Mouse (Mus musculus) Patski (cell line): Measurements from ENCODE around the gene Gle1. TPM values are rescaled to one million over a fixed set of nuclear protein-coding genes. Genes with fewer than 3 reads are reported as not detected.

Experiments used
- ATAC-seq: fragments of 100-300 bp; one replicate; pipeline ENCODE4 v1.8.0; 2021
- CTCF ChIA-PET: fragments of 350-600 bp; sonication (Branson Sonifier 250); formaldehyde crosslinking; loops from one replicate; lab custom pipeline; 2022; ENCODE audit warnings: inconsistent platforms; lab: Charles Lee
- POLR2A ChIA-PET: fragments of 350-600 bp; sonication (Branson Sonifier 250); formaldehyde crosslinking; loops from one replicate; lab custom pipeline; 2022; ENCODE audit warnings: antibody characterized with exemption, inconsistent platforms; lab: Charles Lee
- DNase-seq: peaks from one replicate; pipeline ENCODE4 v3.0.0-alpha.2; 2011; ENCODE audit warnings: low read depth, low spot score
- H3K27me3 ChIP-seq: fragments of 371-371 bp; one replicate; pipeline ENCODE4 v1.5.1; 2021
- CTCF ChIP-seq: fragments of 100-300 bp; IDR thresholded peaks from one replicate; pipeline ENCODE4 v1.5.1; 2021
- in situ Hi-C: fragments of 300-500 bp; cut with MboI; formaldehyde crosslinking; loops from 3 replicates; pipeline ENCODE4 v1.11.1; 2018; ENCODE audit warnings: low pct_unique_long_range_greater_than_20kb, mixed read lengths
- polyA plus RNA-seq: library from polyadenylated mRNA; unstranded; gene quantifications from one replicate; pipeline ENCODE4 v1.2.3, GENCODE M21; 2021

Gene Gle1
- polyA plus RNA-seq, 1 experiment from 2014 or later = 30.3 TPM

DNA sequence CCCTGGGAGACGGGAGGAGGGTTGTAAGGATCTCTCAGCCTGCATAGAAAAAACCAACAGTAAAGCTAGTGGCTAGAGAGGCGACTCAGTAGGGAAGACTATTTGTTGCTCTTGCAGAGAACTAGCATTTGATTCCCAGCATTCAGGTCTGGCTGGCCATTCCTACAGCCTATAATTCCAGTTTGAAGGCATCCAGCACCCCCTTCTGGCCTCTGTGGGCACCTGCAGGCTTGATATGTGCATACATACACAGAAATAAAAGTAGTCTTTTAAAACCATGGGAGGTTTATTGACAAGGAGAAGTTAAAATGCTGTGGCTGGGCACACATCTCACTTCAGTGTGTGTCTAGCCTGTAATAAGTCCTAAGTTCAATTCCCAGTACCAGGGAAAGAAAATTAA lies 25.2 kb upstream of the Gle1 start:
- ATAC-seq (no peak), DNase-seq (no peak)
- TF ChIP-seq CTCF = peak; percentile 76
- CTCF ChIA-PET = interaction anchor here (1.3 kb wide), 1 partner anchor 13 kb away, joined by 3 read pairs; no protein-coding TSS in a partner anchor
- no peaks in the 10 kb centered on the region for H3K27me3 ChIP-seq
- POLR2A ChIA-PET = interaction anchor here (0.6 to 0.7 kb wide), 2 partner anchors 91 to 93 kb away, joined by 4 to 5 read pairs; no protein-coding TSS in a partner anchor
- in situ Hi-C loops = loop anchor here (5.0 kb wide), 1 partner anchor 93 kb away; no protein-coding TSS in a partner anchor

GRCm38 (mm10) chr2:29917621-29918020 lies 17.6 kb upstream of the Gle1 start:
- ATAC-seq (no peak), DNase-seq (no peak)
- no peaks in the 10 kb centered on the region for H3K27me3 ChIP-seq
- TF ChIP-seq CTCF = no peak
- CTCF ChIA-PET = interaction anchor here (1.9 kb wide), 1 partner anchor 60 kb away, joined by 4 read pairs; no protein-coding TSS in a partner anchor
- in situ Hi-C loops = no loop called here
- POLR2A ChIA-PET = interaction anchor here (0.7 kb wide), 1 partner anchor 27 kb away, joined by 3 read pairs; no protein-coding TSS in a partner anchor

GRCm38 (mm10) chr2:29922011-29922410 lies 13.2 kb upstream of the Gle1 start:
- ChIA-PET CTCF (interaction anchor here (0.7 to 1.5 kb wide), 2 partner anchors 9 to 25 kb away, joined by 3 to 4 read pairs; no protein-coding TSS in a partner anchor), POLR2A (no interaction called here)
- no peak for ATAC-seq
- TF ChIP-seq CTCF = no peak
- DNase-seq = no peak
- H3K27me3 ChIP-seq = no peaks in the 10 kb centered on the region
- in situ Hi-C loops = no loop called here

DNA sequence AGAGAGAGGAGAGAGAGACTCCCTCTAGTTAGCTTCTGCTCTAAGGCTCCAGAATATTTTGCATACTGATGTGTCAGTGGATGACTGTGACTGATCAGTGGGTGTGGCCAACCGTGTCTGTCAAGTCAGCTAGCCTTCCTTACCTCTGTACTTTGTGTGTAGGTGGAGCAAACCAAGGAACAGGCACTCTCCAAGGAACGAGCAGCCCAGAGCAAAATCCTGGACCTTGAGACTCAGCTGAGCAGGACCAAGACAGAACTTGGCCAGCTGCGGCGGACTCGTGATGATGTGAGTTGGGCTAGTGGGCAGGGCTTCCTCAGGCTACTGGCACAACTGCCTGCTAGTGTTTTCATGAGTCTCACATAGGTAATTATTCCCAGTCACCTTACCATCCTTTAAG lies 8.7 kb upstream of the Gle1 start:
- H3K27me3 ChIP-seq = no peaks in the 10 kb centered on the region
- DNase-seq = no peak
- TF ChIP-seq CTCF = no peak
- ATAC-seq = no peak
- in situ Hi-C loops = no loop called here
- POLR2A ChIA-PET = no interaction called here
- CTCF ChIA-PET = no interaction called here

DNA sequence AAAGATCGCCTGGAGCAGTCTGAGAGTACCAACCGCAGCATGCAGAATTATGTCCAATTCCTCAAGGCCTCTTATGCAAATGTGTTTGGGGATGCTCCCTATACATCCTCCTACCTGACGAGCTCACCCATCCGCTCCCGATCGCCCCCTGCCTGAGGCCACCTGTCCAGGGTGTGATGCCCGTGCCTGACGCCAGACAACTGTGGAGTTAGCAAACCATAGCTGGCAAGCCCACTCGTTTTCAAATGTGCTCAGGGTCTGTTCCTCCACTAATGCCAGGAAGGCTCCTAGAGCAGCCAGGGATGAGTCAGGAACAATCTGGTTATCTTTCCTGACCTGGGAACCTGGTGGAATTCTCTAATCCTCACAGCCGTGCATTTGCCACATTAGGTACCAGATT lies 4.7 kb upstream of the Gle1 start:
- no peak for TF ChIP-seq CTCF
- in situ Hi-C loops = loop anchor here (5.0 kb wide), 1 partner anchor 47 kb away; no protein-coding TSS in a partner anchor
- DNase-seq = no peak
- ChIA-PET POLR2A (no interaction called here), CTCF (interaction anchor here (1.5 kb wide), 1 partner anchor 9 kb away, joined by 4 read pairs; no protein-coding TSS in a partner anchor)
- ATAC-seq = no peak
- no peaks in the 10 kb centered on the region for H3K27me3 ChIP-seq

DNA sequence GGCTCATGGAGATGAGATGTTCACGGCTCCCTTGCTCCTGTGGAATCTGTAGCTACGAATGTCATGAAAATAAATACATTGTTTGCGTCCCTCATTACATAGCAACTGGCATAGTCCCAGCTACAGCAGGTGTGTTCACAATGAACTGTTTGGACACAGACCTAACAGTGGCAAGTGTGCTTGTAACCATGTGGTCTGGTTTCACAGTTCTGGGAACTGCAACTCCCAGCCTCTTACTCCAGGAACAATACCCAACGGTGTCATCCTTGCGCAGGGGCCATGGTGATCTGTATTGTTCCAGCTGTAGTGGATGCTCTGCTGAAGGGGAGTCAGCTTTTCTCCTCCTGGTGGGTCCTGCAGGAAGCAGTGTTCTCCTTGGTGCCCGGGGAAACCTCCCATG lies 4.0 kb upstream of the Gle1 start:
- no peak for DNase-seq
- CTCF ChIA-PET = interaction anchor here (1.5 kb wide), 1 partner anchor 9 kb away, joined by 4 read pairs; no protein-coding TSS in a partner anchor
- no peak for ATAC-seq
- TF ChIP-seq CTCF = no peak
- in situ Hi-C loops = loop anchor here (5.0 kb wide), 1 partner anchor 46 kb away; no protein-coding TSS in a partner anchor
- no peaks in the 10 kb centered on the region for H3K27me3 ChIP-seq
- POLR2A ChIA-PET = no interaction called here

- no peak for TF ChIP-seq CTCF
- CTCF ChIA-PET = interaction anchor here (1.0 to 2.0 kb wide), 3 partner anchors 9 to 38 kb away, joined by 3 to 4 read pairs (median 4); no protein-coding TSS in a partner anchor
- in situ Hi-C loops = no loop called here
- POLR2A ChIA-PET = no interaction called here
- H3K27me3 ChIP-seq = no peaks in the 10 kb centered on the region
- no peak for DNase-seq
- no peak for ATAC-seq
Measured at GRCm38 (mm10) chr2:29940073-29940472, 4.8 kb downstream of the Gle1 start.

DNA sequence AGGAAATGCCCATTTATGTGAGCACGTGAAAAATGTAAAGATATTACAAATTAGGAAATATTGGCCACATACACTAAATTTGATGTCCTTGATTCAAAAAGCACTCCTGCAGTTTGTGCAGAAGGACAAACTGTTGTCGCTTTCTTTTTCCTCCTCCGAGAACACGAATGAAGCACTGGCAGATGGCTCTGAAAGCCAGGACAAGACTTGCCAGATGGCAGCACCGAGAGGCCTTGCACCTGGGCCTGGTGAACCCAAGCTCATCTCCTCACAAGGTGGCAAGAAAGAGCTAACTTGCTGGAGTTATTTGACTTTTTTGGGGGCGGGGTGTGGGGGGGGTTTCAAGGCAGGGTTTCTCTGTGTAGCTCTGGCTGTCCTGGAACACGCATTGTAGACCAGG lies 5.6 kb downstream of the Gle1 start:
- ATAC-seq (no peak), DNase-seq (no peak)
- no peaks in the 10 kb centered on the region for H3K27me3 ChIP-seq
- ChIA-PET CTCF (interaction anchor here (2.0 kb wide), 1 partner anchor 37 kb away, joined by 4 read pairs; no protein-coding TSS in a partner anchor), POLR2A (no interaction called here)
- in situ Hi-C loops = no loop called here
- no peak for TF ChIP-seq CTCF

- ChIA-PET CTCF (interaction anchor here (1.1 to 1.3 kb wide), 4 partner anchors 10 to 55 kb away, joined by 3 to 4 read pairs (median 3); partner anchors contain the start of gene Gle1), POLR2A (interaction anchor here (0.7 to 1.5 kb wide), 4 partner anchors 9 to 430 kb away, joined by 3 to 5 read pairs (median 3); partner anchors contain the start of gene Gle1)
- TF ChIP-seq CTCF = no peak
- DNase-seq = no peak
- in situ Hi-C loops = no loop called here
- no peak for ATAC-seq
- H3K27me3 ChIP-seq = no peaks in the 10 kb centered on the region
Measured at GRCm38 (mm10) chr2:29944723-29945122, 9.5 kb downstream of the Gle1 start.

DNA sequence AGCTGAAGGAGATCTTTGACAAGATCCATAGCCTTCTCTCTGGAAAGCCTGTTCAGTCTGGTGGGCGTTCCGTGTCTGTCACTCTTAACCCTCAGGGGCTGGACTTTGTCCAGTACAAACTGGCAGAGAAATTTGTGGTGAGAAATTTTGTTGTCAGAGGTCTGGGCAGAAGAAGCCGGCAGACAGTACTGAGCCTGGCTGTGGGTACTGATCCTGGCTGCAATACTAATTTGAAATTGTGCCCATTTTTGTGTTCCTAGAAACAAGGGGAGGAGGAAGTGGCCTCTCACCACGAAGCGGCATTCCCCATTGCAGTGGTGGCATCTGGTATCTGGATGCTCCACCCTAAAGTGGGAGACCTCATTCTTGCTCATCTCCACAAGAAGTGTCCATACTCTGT lies 13.7 kb downstream of the Gle1 start:
- DNase-seq (no peak), ATAC-seq (no peak)
- CTCF ChIA-PET = interaction anchor here (0.9 to 1.3 kb wide), 2 partner anchors 9 kb away, joined by 3 read pairs; no protein-coding TSS in a partner anchor
- H3K27me3 ChIP-seq = no peaks in the 10 kb centered on the region
- POLR2A ChIA-PET = interaction anchor here (1.1 kb wide), 1 partner anchor 15 kb away, joined by 3 read pairs; no protein-coding TSS in a partner anchor
- in situ Hi-C loops = no loop called here
- TF ChIP-seq CTCF = no peak

DNA sequence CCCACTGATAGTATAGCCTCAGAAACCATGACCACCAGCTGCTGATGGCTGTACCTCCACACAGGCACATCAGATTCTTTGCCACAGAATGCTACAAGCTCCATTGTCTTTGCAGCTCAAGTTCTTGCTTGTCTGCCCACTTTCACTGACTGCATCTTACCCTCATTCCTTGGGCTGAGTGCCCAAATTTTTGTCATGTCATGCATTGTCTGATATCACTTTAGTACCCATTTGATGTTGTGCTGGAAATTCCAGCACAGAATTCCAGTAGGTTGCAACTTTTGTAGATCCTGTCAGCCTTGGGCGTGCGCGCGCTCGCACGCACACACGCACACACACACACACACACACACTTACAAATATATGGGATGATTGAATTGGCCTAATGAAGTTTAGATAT lies 26.0 kb downstream of the Gle1 start:
- no peak for TF ChIP-seq CTCF
- ATAC-seq (no peak), DNase-seq (no peak)
- CTCF ChIA-PET = interaction anchor here (1.6 kb wide), 1 partner anchor 27 kb away, joined by 4 read pairs; the partner anchor contains the start of gene Gle1
- in situ Hi-C loops = no loop called here
- no peaks in the 10 kb centered on the region for H3K27me3 ChIP-seq
- POLR2A ChIA-PET = no interaction called here
